Mouse (Mus musculus): ENCODE results near the gene Rem1. TPM values are rescaled to one million over a fixed set of nuclear protein-coding genes. Genes with fewer than 3 reads are reported as not detected.

The Rem1 gene
- total RNA-seq, 2 experiments from 2014 or later, result 6.5 to 7.8 TPM

GRCm38 (mm10) chr2:152670983-152671641 is 44.4 kb downstream of the Rem1 start:
- intact Hi-C loops (cut with DNase I), result loop anchor here (2.0 kb wide), 1 partner anchor 18 kb away; no protein-coding TSS in a partner anchor
- no peak for DNase-seq

GRCm38 (mm10) chr2:152671642-152671999 is 44.9 kb downstream of the Rem1 start:
- intact Hi-C loops (cut with DNase I), result loop anchor here (2.0 kb wide), 1 partner anchor 17 kb away; no protein-coding TSS in a partner anchor
- no peak for DNase-seq

- intact Hi-C loops (cut with DNase I), result no loop called here
- DNase-seq, result no peak
These were observed 45.4 kb downstream of the Rem1 start for GRCm38 (mm10) chr2:152672166-152672565.

DNA sequence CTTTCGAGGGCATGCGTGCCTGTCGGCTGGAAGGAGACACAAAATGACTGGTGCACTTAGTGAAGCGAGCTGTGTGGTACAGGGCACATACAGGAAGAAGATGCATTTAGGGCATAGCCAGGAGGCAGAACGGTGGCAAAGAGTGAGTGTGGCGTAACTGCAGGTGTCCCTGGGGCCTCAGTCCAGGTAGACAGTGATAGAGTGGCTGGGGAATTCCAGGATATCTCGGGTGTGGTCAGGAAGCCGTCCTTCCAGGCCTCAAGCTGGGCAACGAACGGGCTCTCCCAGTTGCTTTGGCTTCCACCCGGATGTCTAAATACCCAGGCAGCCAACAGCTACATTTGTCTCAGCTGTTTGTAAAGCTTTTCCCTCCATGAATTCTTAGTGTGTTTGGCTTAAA is 47.4 kb downstream of the Rem1 start:
- DNase-seq, result no peak
- intact Hi-C loops (cut with DNase I), result no loop called here

DNA sequence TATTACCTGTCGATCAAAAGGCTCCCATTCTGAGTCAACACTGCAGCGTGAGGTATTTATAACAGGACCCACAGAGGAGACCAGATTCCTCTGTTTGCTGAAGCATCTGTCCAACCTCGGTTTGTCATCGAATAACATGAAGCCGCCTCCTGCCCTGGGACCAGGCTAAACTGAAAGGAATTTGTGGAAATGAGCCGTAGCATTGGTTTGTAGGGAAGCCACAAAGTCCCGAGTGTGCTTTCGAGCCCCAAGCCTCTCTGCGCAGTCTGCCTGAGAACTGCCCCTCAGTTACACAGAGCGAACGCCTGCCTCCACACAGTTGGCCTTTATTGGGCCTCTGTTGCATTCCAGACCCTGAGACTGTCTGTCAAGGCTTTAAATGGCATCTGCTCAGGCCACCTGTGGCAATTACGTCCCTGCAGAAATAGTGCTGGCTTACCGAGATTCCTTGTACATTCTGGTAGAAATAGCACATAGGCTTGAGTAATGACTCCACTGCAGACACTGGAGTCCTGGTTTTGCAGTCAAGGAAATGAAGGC is 48.6 kb downstream of the Rem1 start:
- no peak for DNase-seq
- intact Hi-C loops (cut with DNase I), result no loop called here

DNA sequence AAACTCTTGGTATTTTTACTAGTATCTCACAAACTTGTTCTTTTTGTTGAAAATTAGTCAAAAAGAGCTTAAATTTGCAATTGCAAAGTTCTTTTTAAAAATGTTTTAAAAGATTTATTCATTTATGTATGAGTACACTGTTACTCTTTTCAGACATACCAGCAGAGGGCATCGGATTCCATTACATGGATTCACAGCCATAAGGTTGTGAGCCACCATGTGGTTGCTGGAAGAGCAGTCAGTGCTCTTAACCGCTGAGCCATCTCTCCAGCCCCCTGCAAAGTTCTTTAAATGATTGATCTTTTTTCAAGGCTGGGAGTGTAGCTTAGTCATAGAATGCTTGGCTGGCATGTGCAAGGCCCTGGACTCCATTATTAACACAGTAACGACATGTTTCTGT is 51.6 kb downstream of the Rem1 start:
- DNase-seq, result no peak
- intact Hi-C loops (cut with DNase I), result no loop called here

DNA sequence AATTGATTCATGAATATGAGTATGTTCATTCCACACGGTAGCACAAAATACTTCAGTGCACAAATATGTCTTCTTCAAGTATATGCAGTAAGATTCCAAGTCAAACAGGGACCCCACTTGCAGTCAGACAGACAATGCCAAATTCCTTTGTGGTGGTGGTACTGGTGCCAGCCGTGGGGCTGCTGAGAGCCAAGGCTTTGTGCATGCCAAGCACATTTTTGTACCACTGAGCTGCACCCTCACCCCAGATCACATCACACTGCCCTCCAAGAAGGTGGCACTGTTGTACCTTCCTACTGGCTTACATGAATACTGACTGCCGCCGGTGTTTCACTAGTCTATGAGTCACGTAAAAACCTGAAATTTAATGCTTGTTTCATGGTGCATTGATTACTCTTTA is 52.2 kb downstream of the Rem1 start:
- DNase-seq, result no peak
- intact Hi-C loops (cut with DNase I), result no loop called here

- DNase-seq, result no peak
- intact Hi-C loops (cut with DNase I), result no loop called here
These were observed 53.1 kb downstream of the Rem1 start for GRCm38 (mm10) chr2:152679701-152680355.

DNA sequence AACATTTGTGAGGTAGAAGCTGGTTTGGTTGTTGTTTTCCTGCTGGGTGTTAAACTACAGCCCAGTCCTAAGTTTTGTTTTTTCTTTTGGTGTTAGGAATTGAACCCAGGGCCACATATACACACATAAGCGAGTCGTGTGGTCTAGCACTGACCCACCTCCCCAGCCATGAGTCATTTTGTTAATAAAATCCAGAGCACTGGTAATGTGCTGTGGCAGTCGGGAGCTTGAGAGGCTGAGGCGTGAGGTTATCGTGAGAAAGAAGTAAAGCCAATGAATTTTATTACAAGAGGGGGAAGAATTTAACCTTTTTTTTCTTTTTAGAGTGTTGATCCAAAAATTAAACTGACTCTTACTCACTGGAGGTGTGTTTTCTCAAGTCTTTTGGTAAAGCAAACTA is 56.3 kb downstream of the Rem1 start:
- DNase-seq, result no peak

More for the DNA sequence above, 56.3 kb downstream of the Rem1 start:
- intact Hi-C loops (cut with DNase I), result no loop called here

Other genes starting within 250 kb of the Rem1 start
- 10 to 100 TPM in 1 of 2 experiments, 1 to 10 TPM in 1; 8.2 to 13.8 TPM for gene Sox12, start 228.9 kb upstream of the Rem1 start, total RNA-seq (2021)
- 10 to 100 TPM in 1 of 2 experiments, 1 to 10 TPM in 1; 8.0 to 10.0 TPM for gene Zcchc3, start 211.9 kb upstream of the Rem1 start, total RNA-seq (2021)
- 1 to 10 TPM; 2.0 to 2.1 TPM for gene 6820408C15Rik, start 211.4 kb upstream of the Rem1 start, total RNA-seq (2021)
- not detected for gene Defb23, start 162.3 kb upstream of the Rem1 start, total RNA-seq (2021)
- gene Defb20, start 149.9 kb upstream of the Rem1 start, total RNA-seq (2021), result not detected
- gene Defb22, start 136.8 kb upstream of the Rem1 start, total RNA-seq (2021), result not detected
- not detected for gene Defb26, start 115.3 kb upstream of the Rem1 start, total RNA-seq (2021)
- gene Defb28, start 108.7 kb upstream of the Rem1 start, total RNA-seq (2021), result not detected
- gene Defb29, start 86.9 kb upstream of the Rem1 start, total RNA-seq (2021), result not detected
- gene Gm17416, start 57.6 kb upstream of the Rem1 start, total RNA-seq (2021), result not detected
- not detected for gene Defb21, start 54.2 kb upstream of the Rem1 start, total RNA-seq (2021)
- not detected for gene Defb19, start 46.6 kb upstream of the Rem1 start, total RNA-seq (2021)
- not detected for gene Defb45, start 27.6 kb upstream of the Rem1 start, total RNA-seq (2021)
- not detected for gene Defb36, start 22.6 kb upstream of the Rem1 start, total RNA-seq (2021)
- gene Defb25, start 3.9 kb upstream of the Rem1 start, total RNA-seq (2021), result not detected
- 10 to 100 TPM; 33.1 to 41.2 TPM for gene H13, start 42.5 kb downstream of the Rem1 start, total RNA-seq (2021)
- gene Mcts2, start 60.1 kb downstream of the Rem1 start, total RNA-seq (2021), result 10 to 100 TPM; 16.2 to 16.5 TPM
- 10 to 100 TPM; 50.9 to 53.7 TPM for gene Id1, start 109.3 kb downstream of the Rem1 start, total RNA-seq (2021)
- gene Cox4i2, start 127.2 kb downstream of the Rem1 start, total RNA-seq (2021), result 10 to 100 TPM; 13.1 to 16.0 TPM
- 10 to 100 TPM; 52.5 to 73.5 TPM for gene Bcl2l1, start 204.8 kb downstream of the Rem1 start, total RNA-seq (2021)
- 1 to 10 TPM in 1 of 2 experiments, under 1 TPM in 1; 0.89 to 1.6 TPM for gene Tpx2, start 221.0 kb downstream of the Rem1 start, total RNA-seq (2021)

All from heart, postnatal 36 days (tissue).